Mouse (Mus musculus) ES-E14 (cell line): Measurements from ENCODE around the gene Ttll12.

ENCODE experiments used
- HCFC1 ChIP-seq: IDR thresholded peaks from 2 replicates; pipeline ENCODE4 v1.6.1; 2012; ENCODE audit warnings: low read length, inconsistent platforms, borderline replicate concordance; ENCODE audit not compliant: insufficient read depth
- MAFK ChIP-seq: IDR thresholded peaks from 2 replicates; pipeline ENCODE4 v1.6.1; 2014; ENCODE audit warnings: mild to moderate bottlenecking, low read depth, low read length, inconsistent platforms; ENCODE audit not compliant: insufficient read depth
- ZC3H11A ChIP-seq: IDR thresholded peaks from 2 replicates; pipeline ENCODE4 v1.6.1; 2012; ENCODE audit warnings: low read depth, mild to moderate bottlenecking, inconsistent platforms, low read length, borderline replicate concordance
- ZNF384 ChIP-seq: IDR thresholded peaks from 2 replicates; pipeline ENCODE4 v1.6.1; 2012; ENCODE audit warnings: low read depth, low read length, inconsistent platforms

- no peak for TF ChIP-seq ZC3H11A
- no peak for TF ChIP-seq MAFK
- TF ChIP-seq HCFC1: no peak
- no peak for TF ChIP-seq ZNF384
Observed at GRCm38 (mm10) chr15:83534960-83535889, 59.7 kb downstream of the Ttll12 start.
